Mouse (Mus musculus) liver, postnatal 0 days (tissue): ENCODE measurements around the gene Syn3. TPM values are rescaled to one million over a fixed set of nuclear protein-coding genes. Genes with fewer than 3 reads are reported as not detected.

Experiments
- ATAC-seq: fragments of 200-750 bp; cut with Nextera tagmentation; 2 replicates; pipeline ENCODE4 v1.8.0; 2017; ENCODE audit warnings: mild to moderate bottlenecking, moderate library complexity
- DNase-seq: peaks from one replicate; pipeline ENCODE4 v3.0.0-alpha.2; 2016
- H3K27ac ChIP-seq: fragments of 300-500 bp; sonication (generic); 2 replicates; pipeline ENCODE4 v1.5.1; 2014; ENCODE audit warnings: antibody characterized with exemption, moderate library complexity, mild to moderate bottlenecking, low read depth
- H3K27me3 ChIP-seq: fragments of 300-500 bp; sonication (generic); 2 replicates; pipeline ENCODE4 v1.6.1; 2014; ENCODE audit warnings: low read length, control low read depth, mixed read lengths; ENCODE audit not compliant: insufficient read depth
- H3K36me3 ChIP-seq: fragments of 300-500 bp; sonication (generic); replicated peaks from 2 replicates; pipeline ENCODE4 v1.6.1; 2014; ENCODE audit warnings: mild to moderate bottlenecking, control low read depth, low read length, moderate library complexity, mixed read lengths; ENCODE audit not compliant: insufficient read depth
- H3K4me1 ChIP-seq: fragments of 300-500 bp; sonication (generic); 2 replicates; pipeline ENCODE4 v1.6.1; 2014; ENCODE audit warnings: antibody characterized with exemption, mild to moderate bottlenecking, control low read depth; ENCODE audit not compliant: insufficient read depth
- H3K4me2 ChIP-seq: fragments of 300-500 bp; sonication (generic); 2 replicates; pipeline ENCODE4 v1.6.1; 2014; ENCODE audit warnings: low read depth, mild to moderate bottlenecking, low read length, moderate library complexity, mixed read lengths
- H3K4me3 ChIP-seq: fragments of 300-500 bp; sonication (generic); 2 replicates; pipeline ENCODE4 v1.5.1; 2014; ENCODE audit warnings: low read depth, low read length
- H3K9ac ChIP-seq: fragments of 300-500 bp; sonication (generic); replicated peaks from 2 replicates; pipeline ENCODE4 v1.6.1; 2014; ENCODE audit warnings: mild to moderate bottlenecking, moderate library complexity
- H3K9me3 ChIP-seq: fragments of 300-500 bp; sonication (generic); 2 replicates; pipeline ENCODE4 v1.6.1; 2016; ENCODE audit warnings: mild to moderate bottlenecking, control low read depth, low read length, mixed read lengths
- CTCF ChIP-seq: sonication (generic); IDR thresholded peaks from 2 replicates; pipeline ENCODE4 v1.5.1; 2016; ENCODE audit warnings: antibody characterized with exemption, low read depth
- EP300 ChIP-seq: IDR thresholded peaks from 2 replicates; pipeline ENCODE4 v1.6.1; 2016; ENCODE audit warnings: antibody characterized with exemption, low read depth, mild to moderate bottlenecking
- WGBS: fragments of 180-500 bp; shearing (Covaris S2); extraction: QIAGEN DNeasy Blood & Tissue Kit; methylation state at CpG from one replicate; pipeline ENCODE4 v1.1.7; 2014; ENCODE audit not compliant: insufficient replicate concordance; 5-methylcytosine and 5-hydroxymethylcytosine counted together
- polyA plus RNA-seq: library from polyadenylated mRNA; unstranded; fragments of >200 nt; fragmentation: Nextera tagmentation; extraction: Ambion mirVana; gene quantifications from 2 replicates; pipeline ENCODE4 v1.2.1, GENCODE M21; 2015

Syn3 gene
- polyA plus RNA-seq, 1 experiment from 2014 or later: 0.25 TPM

GRCm38 (mm10) chr10:86286508-86286907 lies 212.2 kb downstream of the Syn3 start:
- no peak overlapping the region for H3K4me2 ChIP-seq
- DNase-seq (no peak), ATAC-seq (no peak)
- no peak for TF ChIP-seq CTCF
- no peak for TF ChIP-seq EP300
- H3K27me3 ChIP-seq: no peaks in the 10 kb centered on the region
- no peaks in the 10 kb centered on the region for H3K36me3 ChIP-seq
- 80% methylated on average over 7 of the region's 7 CpGs for WGBS
- no peak overlapping the region for H3K27ac ChIP-seq
- no peaks in the 10 kb centered on the region for H3K4me1 ChIP-seq
- H3K4me3 ChIP-seq: no peak overlapping the region
- no peak overlapping the region for H3K9ac ChIP-seq
- no peaks in the 10 kb centered on the region for H3K9me3 ChIP-seq

GRCm38 (mm10) chr10:86281238-86281637 lies 217.5 kb downstream of the Syn3 start:
- H3K4me2 ChIP-seq: no peak overlapping the region
- TF ChIP-seq CTCF: no peak
- TF ChIP-seq EP300: no peak
- 81% methylated on average over 8 of the region's 8 CpGs for WGBS
- H3K9ac ChIP-seq: no peak overlapping the region
- no peak for DNase-seq
- H3K36me3 ChIP-seq: no peaks in the 10 kb centered on the region
- no peaks in the 10 kb centered on the region for H3K27me3 ChIP-seq
- no peak for ATAC-seq
- H3K4me1 ChIP-seq: no peaks in the 10 kb centered on the region
- H3K4me3 ChIP-seq: no peak overlapping the region
- H3K9me3 ChIP-seq: no peaks in the 10 kb centered on the region
- H3K27ac ChIP-seq: no peak overlapping the region

GRCm38 (mm10) chr10:86279579-86280168 lies 219.0 kb downstream of the Syn3 start:
- no peaks in the 10 kb centered on the region for H3K36me3 ChIP-seq
- no peaks in the 10 kb centered on the region for H3K9me3 ChIP-seq
- TF ChIP-seq CTCF: no peak
- no peak for TF ChIP-seq EP300
- ATAC-seq: no peak
- H3K4me2 ChIP-seq: no peak overlapping the region
- no peaks in the 10 kb centered on the region for H3K27me3 ChIP-seq
- H3K9ac ChIP-seq: no peak overlapping the region
- no peak for DNase-seq
- no peak overlapping the region for H3K27ac ChIP-seq
- no peaks in the 10 kb centered on the region for H3K4me1 ChIP-seq
- WGBS: 74% methylated on average over 7 of the region's 7 CpGs
- no peak overlapping the region for H3K4me3 ChIP-seq

- no peak overlapping the region for H3K9ac ChIP-seq
- no peaks in the 10 kb centered on the region for H3K9me3 ChIP-seq
- H3K27me3 ChIP-seq: no peaks in the 10 kb centered on the region
- ATAC-seq (no peak), DNase-seq (no peak)
- H3K36me3 ChIP-seq: no peaks in the 10 kb centered on the region
- no peak for TF ChIP-seq EP300
- H3K4me2 ChIP-seq: no peak overlapping the region
- H3K4me3 ChIP-seq: no peak overlapping the region
- no peaks in the 10 kb centered on the region for H3K4me1 ChIP-seq
- no peak overlapping the region for H3K27ac ChIP-seq
- WGBS: 69% methylated on average over 2 of the region's 2 CpGs
These were observed 220.2 kb downstream of the Syn3 start for GRCm38 (mm10) chr10:86278481-86278880.

GRCm38 (mm10) chr10:86277327-86277726 lies 221.4 kb downstream of the Syn3 start:
- TF ChIP-seq CTCF (no peak), EP300 (no peak)
- Histone ChIP-seq H3K4me2 (no peak overlapping the region), H3K9ac (no peak overlapping the region), H3K27me3 (no peaks in the 10 kb centered on the region), H3K27ac (no peak overlapping the region), H3K4me1 (no peaks in the 10 kb centered on the region), H3K36me3 (no peaks in the 10 kb centered on the region), H3K9me3 (no peaks in the 10 kb centered on the region), H3K4me3 (no peak overlapping the region)
- ATAC-seq: no peak
- DNase-seq: no peak
- 38% methylated on average over 5 of the region's 5 CpGs for WGBS

- no peaks in the 10 kb centered on the region for H3K4me1 ChIP-seq
- no peak for DNase-seq
- WGBS: 77% methylated on average over 5 of the region's 5 CpGs
- no peaks in the 10 kb centered on the region for H3K27me3 ChIP-seq
- no peak overlapping the region for H3K27ac ChIP-seq
- H3K9ac ChIP-seq: no peak overlapping the region
- no peak for ATAC-seq
- H3K4me2 ChIP-seq: no peak overlapping the region
- H3K36me3 ChIP-seq: no peaks in the 10 kb centered on the region
- no peaks in the 10 kb centered on the region for H3K9me3 ChIP-seq
- no peak overlapping the region for H3K4me3 ChIP-seq
- TF ChIP-seq CTCF (no peak), EP300 (no peak)
These were observed 223.1 kb downstream of the Syn3 start for GRCm38 (mm10) chr10:86275585-86275984.
